Mouse (Mus musculus) CD4-positive, CD25-positive, alpha-beta regulatory T cell, adult 4 months (primary cell): ENCODE measurements around the gene Hprt. TPM values are rescaled to one million over a fixed set of nuclear protein-coding genes. Genes with fewer than 3 reads are reported as not detected.

Experiments
- ATAC-seq: one replicate; pipeline ENCODE4 v1.8.0; 2017
- polyA plus RNA-seq, 2 experiments: library from polyadenylated mRNA; unstranded; fragments of 100-300 nt; shearing (Covaris generic); gene quantifications; one replicate each; pipeline ENCODE4 v1.2.1; 2017

Hprt gene
- polyA plus RNA-seq, 2 experiments from 2014 or later: 253 to 255 TPM

DNA sequence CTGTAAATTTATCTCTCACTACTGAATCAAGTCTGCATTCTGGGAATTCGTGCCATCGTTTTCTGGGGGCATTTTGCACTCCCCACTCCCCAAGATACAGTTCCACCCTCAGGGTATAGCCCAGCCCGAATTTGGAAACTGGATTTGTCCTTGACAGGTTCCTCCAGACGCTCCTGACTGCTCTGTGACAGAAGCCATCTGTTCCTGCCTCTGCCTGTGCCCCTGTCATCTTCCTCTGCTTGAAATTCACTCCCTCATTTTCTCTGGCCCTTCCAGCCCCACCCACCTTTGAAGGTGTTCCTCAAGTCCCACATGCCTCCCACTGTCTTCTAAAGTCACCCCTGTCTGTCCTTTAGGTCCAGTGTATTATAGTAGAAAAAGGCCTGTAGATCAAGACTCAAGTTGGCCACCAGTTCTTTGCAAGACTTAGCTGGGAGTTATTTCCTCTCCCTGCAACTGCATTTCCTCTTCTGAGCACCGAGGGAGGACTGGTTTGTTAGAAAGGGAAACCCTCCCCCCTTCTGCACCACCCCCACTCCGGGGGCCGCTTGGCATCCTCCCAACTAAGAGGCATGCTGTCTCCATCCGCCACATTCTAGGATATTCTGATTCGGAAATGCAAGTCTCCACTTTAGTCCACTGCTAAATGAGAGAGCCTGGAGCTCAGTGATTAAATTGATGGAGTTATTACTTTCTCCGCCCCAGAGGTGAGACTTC lies 57.4 kb downstream of the Hprt start:
- ATAC-seq: no peak

DNA sequence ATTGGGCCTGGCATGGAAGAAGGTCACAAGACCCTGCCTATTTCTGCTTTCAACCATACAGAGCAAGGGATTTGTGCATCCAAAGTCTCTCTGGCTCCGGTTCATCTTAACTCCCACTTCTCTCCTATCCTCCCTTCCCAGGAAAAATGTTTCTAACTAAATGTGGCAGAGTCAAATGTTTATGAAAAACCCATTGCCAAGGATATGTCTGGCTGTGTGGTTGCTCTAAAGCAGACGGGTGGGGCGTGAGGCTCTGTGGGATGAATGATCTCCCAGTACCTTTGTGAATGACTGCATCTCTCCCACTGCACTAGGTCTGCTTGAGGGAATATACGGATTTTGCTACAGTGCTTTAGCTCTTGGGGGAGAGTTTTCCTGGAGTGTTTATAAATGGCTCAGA lies 58.1 kb downstream of the Hprt start:
- no peak for ATAC-seq

DNA sequence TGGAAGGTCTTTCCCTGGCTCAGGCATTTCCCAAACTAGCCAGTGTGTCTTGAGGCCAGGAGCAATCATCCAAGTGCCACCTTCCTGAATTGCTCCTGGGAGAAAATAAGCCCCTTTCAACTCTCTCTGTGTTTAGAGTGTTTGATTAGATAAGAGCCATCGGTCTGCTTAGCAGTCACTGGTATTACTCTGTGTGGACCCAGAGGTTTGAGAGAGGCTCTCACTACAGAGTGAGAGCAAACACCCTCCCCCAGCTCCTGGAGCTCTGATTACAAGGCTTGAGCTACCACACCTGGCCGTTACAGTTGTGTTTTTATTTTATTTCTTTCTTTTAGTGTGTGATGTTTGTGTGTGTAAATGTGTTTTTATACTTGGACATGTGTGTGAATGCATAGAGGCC lies 59.0 kb downstream of the Hprt start:
- no peak for ATAC-seq

DNA sequence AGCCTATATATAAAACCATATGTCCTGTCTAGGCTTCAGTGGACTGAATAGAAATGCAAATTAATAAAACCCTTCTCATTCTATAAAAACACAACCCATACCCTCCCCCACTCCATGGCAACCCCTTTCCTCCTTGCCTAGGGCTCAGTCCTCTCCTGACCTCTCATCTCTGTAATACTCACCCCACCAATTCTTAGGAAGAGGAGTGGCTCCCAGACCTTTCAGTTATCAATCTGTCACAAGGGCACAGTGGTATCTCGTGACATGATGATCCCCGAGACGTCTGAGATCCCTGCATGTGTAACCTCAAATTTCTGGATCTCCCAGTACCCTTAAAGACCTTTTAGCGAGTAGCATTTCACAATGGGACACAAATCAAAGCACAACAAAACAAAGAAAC lies 61.3 kb downstream of the Hprt start:
- ATAC-seq: no peak

DNA sequence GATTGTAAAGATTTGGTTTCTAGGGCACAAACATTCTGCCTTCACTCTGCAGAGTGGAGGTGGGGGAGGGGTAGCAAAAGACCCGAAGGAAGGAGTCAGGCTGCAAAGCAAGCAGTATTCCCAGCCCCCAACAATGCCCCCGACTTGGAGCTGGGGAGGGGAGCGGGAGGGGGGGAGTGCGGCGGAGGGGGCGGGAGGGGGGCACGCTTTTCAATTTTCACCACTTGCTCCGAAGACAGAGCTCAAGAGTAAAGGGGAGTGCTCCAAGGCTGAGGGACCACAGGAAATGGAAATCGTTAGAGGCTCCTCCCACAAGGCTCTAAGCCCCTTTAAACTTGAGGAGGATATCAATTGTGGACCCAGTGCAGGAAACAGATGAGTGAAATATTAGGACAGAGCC lies 62.4 kb downstream of the Hprt start:
- no peak for ATAC-seq

DNA sequence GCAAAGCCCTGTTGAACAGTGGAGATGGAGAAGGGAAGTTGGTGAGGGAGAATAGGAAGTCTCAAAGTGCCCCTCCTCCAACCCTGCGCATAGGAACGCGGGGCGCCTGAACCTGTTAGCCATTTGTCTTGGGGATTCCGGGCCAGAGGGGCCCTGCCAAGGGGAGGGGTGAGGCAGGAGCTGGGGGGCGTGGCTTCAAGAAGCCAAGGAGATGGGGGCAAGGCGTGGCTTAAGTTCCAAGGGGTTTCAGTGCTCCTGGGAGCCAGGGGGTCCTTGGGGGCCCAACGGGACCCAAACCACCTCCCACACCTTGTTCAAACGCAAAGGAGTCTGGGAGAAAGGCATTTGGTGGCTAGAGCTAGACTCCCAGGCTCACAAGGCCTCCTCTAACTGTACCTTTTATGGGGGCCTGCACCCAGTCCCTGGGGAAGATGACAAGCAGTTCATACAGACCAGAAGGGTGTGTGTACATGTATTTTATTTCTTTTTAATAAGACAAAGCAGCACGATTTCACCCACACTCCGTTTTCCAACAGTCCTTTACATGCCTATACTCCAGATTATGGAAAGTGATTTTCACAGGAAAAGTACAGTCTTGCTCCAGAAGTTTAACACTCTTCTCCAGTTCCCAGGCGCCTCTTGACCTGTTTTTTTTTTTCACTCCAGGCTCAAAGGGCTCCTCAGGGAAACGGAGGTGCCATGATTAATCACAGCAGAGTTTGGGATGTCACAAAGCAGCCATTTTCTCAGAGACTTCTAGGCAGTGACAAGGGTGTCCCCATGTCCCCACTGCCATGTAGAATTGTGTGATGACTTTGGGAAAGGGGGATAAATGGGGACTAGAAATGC lies 64.9 kb downstream of the Hprt start:
- no peak for ATAC-seq

DNA sequence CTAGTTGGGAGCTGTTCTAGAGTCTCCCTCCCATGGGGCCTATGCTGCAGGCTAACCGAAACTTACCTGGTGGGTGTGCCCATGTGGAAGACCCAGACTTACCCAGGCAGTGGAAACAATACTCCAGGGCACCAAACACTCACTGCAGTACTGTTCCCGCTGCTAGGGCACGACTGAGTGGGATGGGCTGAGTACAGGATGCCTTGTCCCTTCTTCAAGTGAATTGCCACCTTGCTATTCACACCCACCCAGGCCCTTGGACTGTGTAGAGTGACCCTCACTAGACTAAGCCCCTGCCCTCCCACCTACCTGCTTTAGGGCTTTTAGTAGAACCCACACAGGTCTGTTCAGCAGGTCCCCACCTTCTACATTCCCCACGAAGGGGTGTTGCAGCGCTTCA lies 65.9 kb downstream of the Hprt start:
- ATAC-seq: no peak

DNA sequence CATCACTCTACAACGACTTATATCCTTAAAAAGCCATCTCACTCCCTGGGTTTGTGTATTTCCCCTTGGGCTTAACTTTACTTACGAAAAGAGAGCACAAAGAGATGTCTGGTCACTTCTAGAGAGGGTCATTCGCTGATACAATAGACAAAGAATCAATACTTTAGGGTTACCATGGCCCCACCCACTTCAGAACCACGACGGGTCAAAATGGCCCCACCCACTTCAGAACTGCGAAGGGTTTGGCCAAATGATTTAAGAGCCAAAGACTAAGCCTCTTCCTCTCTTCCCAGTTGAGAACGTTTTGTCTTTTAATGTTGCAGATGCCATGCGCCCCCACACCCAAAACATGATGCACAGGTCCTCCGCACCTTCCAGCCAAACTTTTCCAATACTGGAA lies 67.8 kb downstream of the Hprt start:
- no peak for ATAC-seq

DNA sequence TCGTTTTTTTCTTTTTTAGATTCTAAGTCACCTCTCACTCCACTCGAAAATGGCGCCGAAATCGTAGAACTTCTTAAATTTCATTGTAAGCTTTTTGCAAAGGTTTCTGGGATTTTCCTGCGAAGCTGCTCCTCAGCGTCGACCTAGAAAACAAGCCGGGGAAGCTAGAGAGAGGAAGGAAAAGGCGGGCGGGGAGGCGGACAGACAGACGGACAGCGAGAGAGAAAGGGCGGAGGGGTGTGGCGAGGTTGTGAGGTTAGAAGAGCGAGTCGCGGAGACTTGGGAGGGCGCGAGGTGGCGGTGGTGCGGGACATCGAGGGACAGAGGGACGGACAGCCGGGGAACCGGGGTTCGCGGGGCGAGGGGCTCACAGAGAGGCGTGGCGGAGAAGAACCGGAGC lies 68.7 kb downstream of the Hprt start:
- peak; percentile 18 for ATAC-seq

DNA sequence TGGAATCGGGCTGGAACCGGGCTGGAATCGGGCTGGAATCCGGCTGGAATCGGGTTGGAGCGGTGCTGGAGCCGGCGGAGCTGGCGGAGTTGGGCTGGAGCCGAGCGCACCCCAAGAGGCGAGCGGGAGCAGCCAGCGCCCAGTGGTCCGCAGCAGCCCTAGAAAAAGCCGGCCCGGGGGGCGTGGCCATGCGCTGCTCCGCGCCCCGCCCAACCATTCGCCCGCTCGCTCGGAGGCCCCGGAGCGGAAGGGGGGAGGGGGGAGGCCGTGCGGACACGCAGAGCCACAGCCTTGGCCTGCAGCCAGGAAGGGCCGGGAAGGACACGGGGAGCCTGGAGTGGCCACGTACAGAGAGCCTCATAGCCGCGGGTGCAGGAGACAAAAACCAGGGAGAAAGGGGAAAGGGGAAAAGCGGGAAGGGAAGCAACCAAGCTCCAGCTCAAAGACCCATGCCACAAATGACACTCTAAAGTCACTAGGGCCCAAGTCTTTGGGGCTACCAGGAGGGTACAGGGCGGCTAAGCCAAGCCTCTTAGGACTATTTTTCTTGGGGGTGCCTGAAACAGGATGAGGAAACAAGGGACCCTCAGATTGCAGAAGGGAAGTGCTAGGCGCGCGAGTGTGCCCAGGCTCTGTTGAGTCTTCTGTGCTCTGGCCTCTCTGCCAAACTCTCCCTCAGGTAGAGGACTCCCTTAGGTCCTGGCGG lies 69.3 kb downstream of the Hprt start:
- peak; percentile 72 for ATAC-seq

DNA sequence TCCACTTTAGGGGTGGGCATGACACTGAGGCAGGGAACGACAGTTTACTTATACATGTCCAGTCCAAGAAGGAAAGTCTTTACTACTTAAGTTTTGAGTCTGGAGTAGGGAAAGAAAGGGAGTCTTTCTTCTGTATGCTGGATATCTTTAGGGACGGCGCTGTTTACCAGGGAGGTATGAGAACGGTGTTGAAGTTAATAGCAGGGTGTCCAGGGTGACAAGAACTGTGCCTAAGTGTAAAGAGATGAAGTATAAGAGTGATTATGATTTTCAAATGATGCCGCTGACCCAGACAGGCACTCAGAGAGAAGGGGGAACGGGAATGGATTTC lies 69.8 kb downstream of the Hprt start:
- no peak for ATAC-seq

DNA sequence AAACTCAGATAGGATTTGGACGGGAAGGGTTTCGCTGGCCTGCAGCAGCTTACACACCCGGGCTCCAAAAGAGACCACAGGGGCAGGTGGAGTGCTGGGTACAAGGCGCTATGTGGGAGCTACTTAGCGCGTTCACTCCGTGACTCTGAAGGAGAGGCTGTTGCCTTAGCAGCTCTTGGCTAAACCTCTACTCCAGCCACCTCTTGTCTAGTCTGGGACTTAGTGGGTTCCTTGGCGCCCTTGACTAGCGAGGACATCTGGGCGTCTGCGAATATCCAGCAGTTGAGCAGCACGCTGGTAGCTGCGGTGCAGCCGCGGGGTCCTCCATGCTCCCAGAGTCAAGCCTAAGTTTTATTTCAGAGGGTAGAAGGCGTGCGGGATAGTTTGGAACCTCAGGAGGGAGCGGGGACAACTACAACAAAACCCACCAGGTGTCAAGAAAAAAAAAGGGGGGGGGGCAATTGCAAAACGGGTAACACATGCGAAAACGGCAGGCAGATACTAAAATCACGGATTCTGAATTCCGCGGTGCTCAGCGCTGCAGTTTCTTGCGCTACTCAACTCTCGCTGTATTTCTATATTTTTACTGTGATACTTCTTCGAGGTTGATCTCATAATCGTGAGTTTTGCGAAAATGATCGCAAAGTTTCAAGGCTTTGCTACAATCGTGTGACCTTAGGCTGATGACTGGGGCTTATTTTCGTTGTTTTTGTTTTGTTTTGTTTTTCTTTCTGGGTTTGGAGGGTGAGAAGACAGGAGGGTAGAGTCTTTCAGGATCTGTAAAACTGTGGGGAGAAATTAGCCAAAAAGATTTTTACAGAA lies 70.7 kb downstream of the Hprt start:
- no peak for ATAC-seq

DNA sequence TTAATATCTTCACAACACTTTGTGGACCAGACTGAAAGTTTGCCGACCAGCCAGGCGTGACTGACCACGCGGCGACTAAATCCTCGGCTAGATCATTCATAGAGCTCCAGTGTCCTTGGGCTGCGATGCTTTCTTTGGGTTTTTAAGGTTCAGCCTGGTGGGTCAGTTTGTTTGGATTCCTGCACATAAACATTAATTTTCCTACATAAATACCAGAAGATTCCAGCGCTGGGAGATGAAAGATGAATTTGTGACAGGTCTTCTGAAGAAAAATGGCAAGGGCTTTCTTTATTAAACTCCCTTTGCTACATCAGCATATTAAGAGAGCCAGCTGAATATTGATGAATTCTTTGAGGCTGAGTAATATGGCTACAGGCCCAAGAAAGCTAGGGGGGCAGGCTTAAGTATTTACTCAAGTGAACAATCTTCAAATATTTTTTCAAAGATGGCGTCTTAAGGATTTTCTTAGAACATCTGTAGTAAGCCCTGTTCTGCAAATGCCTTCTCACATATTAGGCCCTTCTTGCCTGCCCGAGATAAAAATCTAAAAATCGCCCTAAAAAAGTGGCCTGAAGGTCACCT lies 71.6 kb downstream of the Hprt start:
- ATAC-seq: no peak

DNA sequence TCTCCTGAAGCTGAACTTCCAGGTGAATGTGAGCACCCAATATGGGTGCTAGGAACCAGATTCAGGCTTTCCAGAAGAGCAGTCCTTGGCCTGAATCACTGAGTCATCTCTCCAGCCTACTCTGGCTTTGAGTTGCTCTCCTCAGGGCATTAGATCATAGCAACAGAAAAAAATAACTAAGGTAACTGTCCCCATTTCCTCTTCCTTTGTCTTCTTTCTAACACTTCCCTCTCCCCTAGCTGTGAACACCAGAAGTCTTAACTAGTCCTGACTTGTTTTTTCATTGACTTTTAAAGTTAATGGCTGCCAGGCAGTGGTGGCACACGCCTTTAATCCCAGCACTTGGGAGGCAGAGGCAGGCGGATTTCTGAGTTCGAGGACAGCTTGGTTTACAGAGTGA lies 76.5 kb downstream of the Hprt start:
- no peak for ATAC-seq

Other genes with a start within 250 kb of the Hprt start
- gene Ccdc160, start 196.9 kb upstream of the Hprt start, polyA plus RNA-seq: not detected
- gene Phf6, start 75.9 kb upstream of the Hprt start, polyA plus RNA-seq: 10 to 100 TPM; 34.9 to 40.1 TPM